Mouse (Mus musculus): ENCODE data around the gene Sppl2b. TPM values are rescaled to one million over a fixed set of nuclear protein-coding genes. Genes with fewer than 3 reads are reported as not detected.
"Not testable (repeated sequence)": the region's sequence is repeated elsewhere in the genome, so short reads cannot be mapped to it uniquely, and the experiment has no call there.

Sppl2b gene
- total RNA-seq, 1 experiment from 2014 or later = 30.5 TPM

- DNase-seq = no peak
Measured at GRCm38 (mm10) chr10:80823847-80824643, 31.0 kb upstream of the Sppl2b start.

- DNase-seq = no peak
Measured at GRCm38 (mm10) chr10:80824827-80825226, 30.2 kb upstream of the Sppl2b start.

GRCm38 (mm10) chr10:80826151-80827062, 28.7 kb upstream of the Sppl2b start, which contains the start of gene Oaz1:
TSS of gene Oaz1 (plus strand) at chr10:80826656.
- peak; percentile 98 for DNase-seq

- no peak for DNase-seq
Measured at GRCm38 (mm10) chr10:80827063-80827869, 27.8 kb upstream of the Sppl2b start.

GRCm38 (mm10) chr10:80827870-80828420, 27.1 kb upstream of the Sppl2b start:
- no peak for DNase-seq

DNA sequence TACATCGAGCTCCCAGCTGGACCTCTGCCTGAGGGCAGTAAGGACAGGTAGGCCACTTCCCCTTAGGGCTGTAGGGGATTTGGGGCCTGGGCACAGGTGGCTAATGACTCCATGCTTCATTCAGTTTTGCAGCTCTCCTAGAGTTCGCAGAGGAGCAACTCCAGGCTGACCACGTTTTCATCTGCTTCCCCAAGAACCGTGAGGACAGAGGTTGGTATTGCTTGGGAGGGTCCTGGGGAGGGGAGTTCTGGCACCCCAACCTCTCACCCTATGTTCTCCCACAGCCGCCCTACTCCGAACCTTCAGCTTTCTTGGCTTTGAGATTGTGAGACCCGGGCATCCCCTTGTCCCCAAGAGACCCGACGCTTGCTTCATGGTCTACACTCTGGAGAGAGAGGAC, 26.5 kb upstream of the Sppl2b start:
- not testable (repeated sequence) for DNase-seq

GRCm38 (mm10) chr10:80829359-80830278, 25.5 kb upstream of the Sppl2b start:
- DNase-seq = no peak

DNA sequence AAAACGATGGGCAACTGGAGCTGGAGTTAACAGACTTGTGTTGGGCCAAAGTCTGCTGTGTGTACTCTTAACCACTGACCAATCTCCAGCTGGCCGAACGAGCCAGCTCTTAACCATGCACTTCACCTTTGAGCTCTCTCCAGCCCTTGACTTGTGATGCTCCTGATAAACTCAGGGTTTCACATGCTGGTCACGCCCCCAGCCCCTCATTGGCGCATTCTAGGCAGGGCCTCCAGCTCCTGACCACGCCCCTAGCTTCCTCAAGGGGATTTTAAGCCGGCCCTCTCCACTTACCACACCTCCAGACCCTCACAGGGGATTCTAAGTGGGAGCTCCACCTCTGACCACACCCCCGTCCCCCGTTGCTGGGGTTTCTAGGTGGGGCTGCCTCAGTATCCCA, 23.9 kb upstream of the Sppl2b start:
- DNase-seq = peak; percentile 85

DNA sequence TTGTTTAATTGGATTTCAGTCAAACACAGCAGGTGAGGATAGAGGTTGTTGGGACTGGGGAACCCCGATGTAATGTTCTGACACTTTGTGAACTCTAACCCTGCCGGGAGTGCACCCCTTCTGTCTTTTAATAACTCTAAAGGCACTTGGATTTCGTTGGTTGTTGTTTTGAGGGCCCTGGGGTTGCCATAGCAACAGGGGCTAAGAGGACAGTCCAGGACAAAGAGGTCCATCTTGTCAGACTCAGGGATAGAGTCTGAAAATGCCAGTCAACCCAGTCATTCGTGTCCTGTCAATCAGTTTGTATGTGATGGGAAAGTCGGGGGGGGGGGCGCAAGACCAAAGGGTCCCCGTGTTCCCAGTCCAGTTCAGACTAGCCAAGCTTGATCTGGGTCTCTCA, 22.3 kb upstream of the Sppl2b start:
- DNase-seq = no peak

- no peak for DNase-seq
Measured at GRCm38 (mm10) chr10:80835617-80836016, 19.5 kb upstream of the Sppl2b start.

GRCm38 (mm10) chr10:80836949-80837379, 18.1 kb upstream of the Sppl2b start:
- DNase-seq = no peak

DNA sequence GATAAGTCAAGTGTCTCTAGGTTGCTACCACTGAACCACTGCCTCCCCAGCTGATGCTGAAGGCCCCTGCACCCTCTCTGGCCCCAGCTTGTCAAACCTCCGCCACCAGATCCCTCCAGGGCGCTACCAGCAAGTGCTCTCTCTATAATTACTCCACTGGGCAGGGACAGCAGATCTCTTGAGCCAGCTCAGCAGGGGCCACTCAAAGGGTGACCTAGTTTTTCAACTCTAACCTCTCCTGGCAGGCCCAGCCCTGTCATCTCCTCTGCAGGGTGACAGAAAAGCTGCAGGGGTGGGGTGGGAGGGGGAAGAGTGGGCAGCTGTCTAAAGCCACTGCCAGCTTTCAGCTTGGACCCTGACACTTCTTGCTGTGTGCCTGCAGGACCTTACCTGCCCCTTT, 17.2 kb upstream of the Sppl2b start:
- peak; percentile 28 for DNase-seq

- peak; percentile 55 for DNase-seq
Measured at GRCm38 (mm10) chr10:80838346-80838912, 16.6 kb upstream of the Sppl2b start.

- DNase-seq = peak; percentile 23
Measured at GRCm38 (mm10) chr10:80839848-80840247, 15.2 kb upstream of the Sppl2b start.

DNA sequence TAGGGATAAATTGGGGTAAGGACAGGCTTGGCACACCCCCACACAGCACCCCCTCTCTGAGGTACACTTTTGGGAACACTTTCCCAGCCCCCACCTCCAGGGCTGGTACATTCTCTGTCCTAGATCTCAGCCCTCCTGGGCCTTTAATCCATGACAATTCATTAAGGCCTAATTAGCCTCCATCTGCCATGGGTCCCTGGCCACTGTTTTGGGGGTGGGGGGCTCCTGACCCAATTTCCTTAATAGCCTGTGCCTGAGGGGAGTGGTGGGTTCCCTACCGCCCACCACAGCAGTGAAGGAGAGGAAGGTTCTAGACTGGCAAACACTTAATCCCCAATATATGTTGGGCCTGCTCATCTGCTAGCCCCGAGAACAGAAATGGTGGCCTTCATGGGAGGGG, 13.4 kb upstream of the Sppl2b start:
- no peak for DNase-seq

DNA sequence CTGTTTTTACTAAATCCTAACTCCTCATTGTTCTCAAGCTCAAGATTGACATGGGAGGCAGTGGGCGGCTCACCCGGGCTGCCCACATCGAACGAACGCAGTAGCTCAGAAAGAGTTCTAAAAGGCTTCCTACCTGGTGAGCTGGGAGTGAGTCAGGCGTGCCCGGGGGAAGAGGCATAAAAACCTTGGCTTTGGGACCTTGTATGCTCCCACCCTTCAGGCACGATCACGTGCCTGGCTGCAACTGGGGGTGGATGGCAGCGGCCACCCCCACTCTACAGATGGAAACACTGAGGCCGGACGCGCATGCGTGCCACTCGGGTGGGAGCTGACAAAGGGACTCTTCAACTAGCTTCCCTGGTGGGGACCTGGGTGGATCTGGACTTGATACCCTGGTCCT, 12.7 kb upstream of the Sppl2b start:
- DNase-seq = no peak

GRCm38 (mm10) chr10:80843087-80843930, 11.8 kb upstream of the Sppl2b start:
- DNase-seq = no peak

DNA sequence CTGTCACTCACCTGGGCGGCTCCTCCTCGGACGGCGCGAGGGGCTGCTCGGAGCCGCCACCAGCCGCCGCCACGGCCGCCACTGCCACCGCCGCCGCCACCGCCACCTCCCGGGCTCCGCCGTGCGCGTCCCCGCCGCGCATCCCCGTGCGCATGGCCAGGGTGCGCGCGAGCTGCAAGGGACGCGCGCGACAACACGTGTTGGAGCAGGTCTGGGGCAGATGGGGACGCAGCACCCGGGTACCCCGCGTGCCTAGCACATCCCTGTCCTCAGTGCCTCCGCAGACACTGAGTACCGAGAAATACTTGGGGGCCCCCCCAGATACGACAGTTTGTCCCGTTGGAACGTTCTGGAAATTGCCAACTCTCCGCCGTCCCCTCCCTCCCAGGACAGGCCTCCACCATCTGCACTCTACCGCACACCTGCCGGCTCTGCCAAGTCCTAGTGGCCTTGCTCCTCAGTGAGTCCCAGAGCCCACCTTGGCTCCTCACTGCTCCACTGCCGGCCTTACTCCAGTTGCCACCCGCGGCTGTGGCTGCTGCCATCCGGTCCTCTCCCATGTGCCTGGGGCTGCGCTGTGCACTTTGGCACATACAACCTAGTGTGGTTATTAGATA, 11.0 kb upstream of the Sppl2b start, which contains the start of gene Lingo3:
Lingo3 (minus strand) TSS at position 109 of the 617 bp plus-strand sequence.
- DNase-seq = peak; percentile 73

Data from adrenal gland, postnatal 14 days (tissue).